Mouse (Mus musculus): ENCODE measurements around the gene Slc4a1. TPM values are rescaled to one million over a fixed set of nuclear protein-coding genes. Genes with fewer than 3 reads are reported as not detected.
"Not testable (repeated sequence)": the region's sequence is repeated elsewhere in the genome, so short reads cannot be mapped to it uniquely, and the experiment has no call there.

Gene Slc4a1
- polyA plus RNA-seq, 1 experiment from 2014 or later, result 913 TPM

- H3K27ac ChIP-seq, result no peak overlapping the region
- WGBS (ENCODE audit: insufficient replicate concordance), result 69% methylated on average over 7 of the region's 7 CpGs
- no peak for ATAC-seq
- no peak overlapping the region for H3K4me2 ChIP-seq
- no peak overlapping the region for H3K9ac ChIP-seq
- no peaks in the 10 kb centered on the region for H3K9me3 ChIP-seq (replicated peaks)
- peaks cover 100% of the 10 kb centered on the region for H3K27me3 ChIP-seq (replicated peaks)
- peaks cover under 1% of the 10 kb centered on the region; the same call in 1 of the 2 replicates for H3K36me3 ChIP-seq
- no peak overlapping the region for H3K4me3 ChIP-seq
- peaks cover 55% of the 10 kb centered on the region for H3K4me1 ChIP-seq
These were observed 30.7 kb upstream of the Slc4a1 start for GRCm38 (mm10) chr11:102396671-102397141.

GRCm38 (mm10) chr11:102396263-102396662, 30.3 kb upstream of the Slc4a1 start:
- H3K36me3 ChIP-seq, result no peaks in the 10 kb centered on the region
- no peak overlapping the region for H3K9ac ChIP-seq
- peaks cover 100% of the 10 kb centered on the region for H3K27me3 ChIP-seq (replicated peaks)
- no peak overlapping the region for H3K4me2 ChIP-seq
- H3K4me1 ChIP-seq, result peaks cover 53% of the 10 kb centered on the region
- 39% methylated on average over 6 of the region's 6 CpGs for WGBS (ENCODE audit: insufficient replicate concordance)
- H3K9me3 ChIP-seq (replicated peaks), result no peaks in the 10 kb centered on the region
- H3K27ac ChIP-seq, result no peak overlapping the region
- H3K4me3 ChIP-seq, result no peak overlapping the region
- no peak for ATAC-seq

- Histone ChIP-seq H3K9ac (no peak overlapping the region), H3K27me3 (replicated peaks) (peaks cover 100% of the 10 kb centered on the region), H3K4me2 (no peak overlapping the region), H3K9me3 (replicated peaks) (no peaks in the 10 kb centered on the region), H3K4me3 (no peak overlapping the region), H3K36me3 (no peaks in the 10 kb centered on the region), H3K27ac (no peak overlapping the region), H3K4me1 (peaks cover 43% of the 10 kb centered on the region)
- ATAC-seq, result no peak
- WGBS (ENCODE audit: insufficient replicate concordance), result 16% methylated on average over 5 of the region's 5 CpGs
These were observed 29.2 kb upstream of the Slc4a1 start for GRCm38 (mm10) chr11:102395250-102395649.

GRCm38 (mm10) chr11:102394421-102395124, 28.6 kb upstream of the Slc4a1 start:
- ATAC-seq, result no peak
- Histone ChIP-seq H3K36me3 (no peaks in the 10 kb centered on the region), H3K27me3 (replicated peaks) (peaks cover 97% of the 10 kb centered on the region), H3K9me3 (replicated peaks) (no peaks in the 10 kb centered on the region), H3K4me2 (no peak overlapping the region), H3K4me1 (peaks cover 36% of the 10 kb centered on the region), H3K4me3 (no peak overlapping the region), H3K27ac (no peak overlapping the region), H3K9ac (no peak overlapping the region)
- WGBS (ENCODE audit: insufficient replicate concordance), result 76% methylated on average over 9 of the region's 9 CpGs

GRCm38 (mm10) chr11:102393719-102394420, 27.9 kb upstream of the Slc4a1 start:
- Histone ChIP-seq H3K27me3 (replicated peaks) (peaks cover 93% of the 10 kb centered on the region), H3K4me2 (peak overlapping the region; percentile 78), H3K9me3 (replicated peaks) (no peaks in the 10 kb centered on the region), H3K9ac (peak overlapping the region; percentile 24), H3K36me3 (no peaks in the 10 kb centered on the region), H3K27ac (no peak overlapping the region), H3K4me3 (peak overlapping the region; percentile 48), H3K4me1 (peaks cover 29% of the 10 kb centered on the region)
- WGBS (ENCODE audit: insufficient replicate concordance), result 10% methylated on average over 17 of the region's 17 CpGs
- no peak for ATAC-seq

- WGBS (ENCODE audit: insufficient replicate concordance), result under 1% methylated on average over 32 of the region's 34 CpGs
- H3K9me3 ChIP-seq (replicated peaks), result no peaks in the 10 kb centered on the region
- peak within 1 kb of the TSS; percentile 78 for H3K4me2 ChIP-seq
- peak within 1 kb of the TSS; percentile 24 for H3K9ac ChIP-seq
- H3K27me3 ChIP-seq (replicated peaks), result peaks cover 86% of the 10 kb centered on the region
- peak within 1 kb of the TSS; percentile 48 for H3K4me3 ChIP-seq
- peaks cover 28% of the 10 kb centered on the region for H3K4me1 ChIP-seq
- H3K36me3 ChIP-seq, result no peaks in the 10 kb centered on the region
- H3K27ac ChIP-seq, result no peak within 1 kb of the TSS
- ATAC-seq, result peak; percentile 56
These were observed 27.2 kb upstream of the Slc4a1 start, which contains the start of gene Rundc3a for GRCm38 (mm10) chr11:102393238-102393634. Gene Rundc3a (plus strand): TSS chr11:102393403.

- H3K36me3 ChIP-seq, result no peaks in the 10 kb centered on the region
- peak; percentile 17; the same call in 1 of the 2 replicates for ATAC-seq
- H3K9me3 ChIP-seq (replicated peaks), result no peaks in the 10 kb centered on the region
- H3K4me2 ChIP-seq, result peak overlapping the region; percentile 78
- peak overlapping the region; percentile 24 for H3K9ac ChIP-seq
- H3K27me3 ChIP-seq (replicated peaks), result peaks cover 83% of the 10 kb centered on the region
- WGBS (ENCODE audit: insufficient replicate concordance), result 15% methylated on average over 15 of the region's 15 CpGs
- H3K4me1 ChIP-seq, result peaks cover 28% of the 10 kb centered on the region
- peak overlapping the region; percentile 48 for H3K4me3 ChIP-seq
- H3K27ac ChIP-seq, result no peak overlapping the region
These were observed 26.6 kb upstream of the Slc4a1 start for GRCm38 (mm10) chr11:102392441-102393237.

GRCm38 (mm10) chr11:102389436-102389835, 23.4 kb upstream of the Slc4a1 start:
- H3K9me3 ChIP-seq (replicated peaks); H3K4me2 ChIP-seq; H3K27ac ChIP-seq; ATAC-seq; H3K36me3 ChIP-seq; H3K4me3 ChIP-seq; H3K9ac ChIP-seq: not testable (repeated sequence)
- H3K4me1 ChIP-seq, result peaks cover 33% of the 10 kb centered on the region
- 62% methylated on average over 4 of the region's 5 CpGs for WGBS (ENCODE audit: insufficient replicate concordance)
- peaks cover 76% of the 10 kb centered on the region for H3K27me3 ChIP-seq (replicated peaks)

- H3K4me2 ChIP-seq, result no peak overlapping the region
- no peak overlapping the region for H3K4me3 ChIP-seq
- H3K36me3 ChIP-seq, result no peaks in the 10 kb centered on the region
- H3K9ac ChIP-seq, result 0 out of 2 replicates have a peak overlapping the region, but pooled peaks have one; percentile 14
- H3K9me3 ChIP-seq (replicated peaks), result no peaks in the 10 kb centered on the region
- ATAC-seq, result no peak
- H3K4me1 ChIP-seq, result peaks cover 46% of the 10 kb centered on the region
- H3K27ac ChIP-seq, result no peak overlapping the region
- peaks cover 50% of the 10 kb centered on the region for H3K27me3 ChIP-seq (replicated peaks)
- 40% methylated on average over 5 of the region's 5 CpGs for WGBS (ENCODE audit: insufficient replicate concordance)
These were observed 20.1 kb upstream of the Slc4a1 start for GRCm38 (mm10) chr11:102386121-102386520.

GRCm38 (mm10) chr11:102385075-102385474, 19.1 kb upstream of the Slc4a1 start:
- no peak for ATAC-seq
- Histone ChIP-seq H3K27me3 (replicated peaks) (peaks cover 41% of the 10 kb centered on the region), H3K4me3 (no peak overlapping the region), H3K4me2 (no peak overlapping the region), H3K36me3 (no peaks in the 10 kb centered on the region), H3K4me1 (peaks cover 56% of the 10 kb centered on the region), H3K9ac (no peak overlapping the region), H3K27ac (no peak overlapping the region), H3K9me3 (replicated peaks) (no peaks in the 10 kb centered on the region)
- 27% methylated on average over 4 of the region's 4 CpGs for WGBS (ENCODE audit: insufficient replicate concordance)

- H3K9ac ChIP-seq, result peak overlapping the region; percentile 47; the same call in 1 of the 2 replicates
- H3K36me3 ChIP-seq, result 0 out of 2 replicates have a peak, but pooled peaks cover under 1% of the 10 kb centered on the region
- peaks cover 57% of the 10 kb centered on the region for H3K4me1 ChIP-seq
- WGBS (ENCODE audit: insufficient replicate concordance), result 55% methylated on average over 2 of the region's 2 CpGs
- ATAC-seq, result no peak
- H3K27me3 ChIP-seq (replicated peaks), result peaks cover 38% of the 10 kb centered on the region
- no peak overlapping the region for H3K27ac ChIP-seq
- no peak overlapping the region for H3K4me3 ChIP-seq
- no peaks in the 10 kb centered on the region; the same call in 1 of the 2 replicates for H3K9me3 ChIP-seq (replicated peaks)
- no peak overlapping the region for H3K4me2 ChIP-seq
These were observed 18.4 kb upstream of the Slc4a1 start for GRCm38 (mm10) chr11:102384418-102384817.
